Mouse (Mus musculus) CH12.LX (cell line): ENCODE results near the gene Map7. TPM values are rescaled to one million over a fixed set of nuclear protein-coding genes. Genes with fewer than 3 reads are reported as not detected.

Source experiments
- DNase-seq: peaks from one replicate; pipeline ENCODE4 v3.0.0-alpha.2; 2013; ENCODE audit errors: extremely low read depth
- H3K27ac ChIP-seq: 2 replicates; pipeline ENCODE4 v1.5.1; 2012; ENCODE audit warnings: low read depth, mild to moderate bottlenecking, control low read depth, moderate library complexity; ENCODE audit not compliant: insufficient read depth
- H3K27me3 ChIP-seq: replicated peaks from 2 replicates; pipeline ENCODE3; 2012; ENCODE audit warnings: inconsistent platforms
- H3K36me3 ChIP-seq, 2 experiments: replicated peaks in 1 of 2; 2 replicates each; pipeline versions ENCODE3 to v1.6.1; 2012; ENCODE audit warnings: inconsistent platforms in 1 of 2, low read length in 1 of 2, mild to moderate bottlenecking in 1 of 2, mixed read lengths in 1 of 2, moderate library complexity in 1 of 2; ENCODE audit not compliant: control insufficient read depth in 1 of 2, insufficient read depth in 1 of 2
- H3K4me1 ChIP-seq, 2 experiments: 2 replicates each; pipeline ENCODE4 v1.6.1; 2012; ENCODE audit warnings: inconsistent platforms in 1 of 2, moderate library complexity in 1 of 2; ENCODE audit not compliant: insufficient read depth in 2 of 2, control insufficient read depth in 1 of 2
- H3K4me2 ChIP-seq: 2 replicates; pipeline ENCODE4 v1.6.1; 2012; ENCODE audit warnings: low read depth, mild to moderate bottlenecking, control low read depth; ENCODE audit not compliant: poor library complexity, insufficient read depth, severe bottlenecking
- H3K4me3 ChIP-seq, 3 experiments: fragments of 150-350 bp in 1 of 3; sonication (generic) in 1 of 3; replicated peaks in 1 of 3; 2 replicates each; pipeline versions ENCODE3 to v1.5.1; 2011 to 2012; ENCODE audit warnings: low read depth in 2 of 3, low read length in 2 of 3, mild to moderate bottlenecking in 2 of 3, moderate library complexity in 2 of 3, control low read depth in 1 of 3, improper control_type of control experiment in 1 of 3, inconsistent platforms in 1 of 3, mixed read lengths in 1 of 3; ENCODE audit not compliant: poor library complexity in 1 of 3
- H3K79me2 ChIP-seq: replicated peaks from 2 replicates; pipeline ENCODE4 v1.6.1; 2012; ENCODE audit warnings: mild to moderate bottlenecking, moderate library complexity; ENCODE audit not compliant: control insufficient read depth, poor library complexity, insufficient read depth, severe bottlenecking; ENCODE audit errors: extremely low read depth
- H3K9ac ChIP-seq: 2 replicates; pipeline ENCODE4 v1.6.1; 2012; ENCODE audit warnings: low read depth, mild to moderate bottlenecking, control low read depth, moderate library complexity; ENCODE audit not compliant: insufficient read depth
- H3K9me3 ChIP-seq: replicated peaks from 2 replicates; pipeline ENCODE3; 2012; ENCODE audit warnings: low read length, inconsistent platforms, mixed read lengths
- CHD1 ChIP-seq: IDR thresholded peaks from 2 replicates; pipeline ENCODE4 v1.6.1; 2012; ENCODE audit warnings: low read depth, low read length, improper control_type of control experiment, inconsistent platforms
- CHD2 ChIP-seq: IDR thresholded peaks from 2 replicates; pipeline ENCODE4 v1.6.1; 2011; ENCODE audit warnings: low read length, improper control_type of control experiment
- ELF1 ChIP-seq: IDR thresholded peaks from 2 replicates; pipeline ENCODE4 v1.6.1; 2014; ENCODE audit warnings: low read depth, mild to moderate bottlenecking, inconsistent platforms, low read length, improper control_type of control experiment
- EP300 ChIP-seq: IDR thresholded peaks from 2 replicates; pipeline ENCODE4 v1.6.1; 2011; ENCODE audit warnings: low read length, improper control_type of control experiment
- GABPA ChIP-seq: IDR thresholded peaks from 2 replicates; pipeline ENCODE4 v1.6.1; 2012; ENCODE audit warnings: low read depth, low read length, improper control_type of control experiment, inconsistent platforms; ENCODE audit not compliant: insufficient replicate concordance
- HCFC1 ChIP-seq: IDR thresholded peaks from 2 replicates; pipeline ENCODE4 v1.6.1; 2012; ENCODE audit warnings: low read depth, mild to moderate bottlenecking, inconsistent platforms, low read length, improper control_type of control experiment
- IRF4 ChIP-seq: IDR thresholded peaks from 2 replicates; pipeline ENCODE4 v1.6.1; 2014; ENCODE audit warnings: low read depth, mild to moderate bottlenecking, inconsistent platforms, low read length, improper control_type of control experiment
- JUN ChIP-seq: IDR thresholded peaks from 2 replicates; pipeline ENCODE4 v1.6.1; 2011; ENCODE audit warnings: low read depth, mild to moderate bottlenecking, low read length, improper control_type of control experiment, moderate library complexity; ENCODE audit not compliant: insufficient read depth
- JUND ChIP-seq: conservative IDR thresholded peaks from 2 replicates; pipeline ENCODE4 v1.6.1; 2011; ENCODE audit warnings: low read depth, low read length, improper control_type of control experiment
- KAT2A ChIP-seq: IDR thresholded peaks from 2 replicates; pipeline ENCODE4 v1.6.1; 2012; ENCODE audit warnings: low read length, improper control_type of control experiment, inconsistent platforms; ENCODE audit not compliant: insufficient replicate concordance
- MEF2A ChIP-seq: IDR thresholded peaks from 2 replicates; pipeline ENCODE4 v1.6.1; 2014; ENCODE audit warnings: low read depth, mild to moderate bottlenecking, inconsistent platforms, low read length, improper control_type of control experiment, borderline replicate concordance
- MXI1 ChIP-seq: IDR thresholded peaks from 2 replicates; pipeline ENCODE4 v1.6.1; 2011; ENCODE audit warnings: mild to moderate bottlenecking, low read depth, low read length, improper control_type of control experiment
- MYC ChIP-seq: IDR thresholded peaks from 2 replicates; pipeline ENCODE4 v1.6.1; 2011; ENCODE audit warnings: low read depth, mild to moderate bottlenecking, improper control_type of control experiment, low read length
- NRF1 ChIP-seq: IDR thresholded peaks from 2 replicates; pipeline ENCODE4 v1.6.1; 2014; ENCODE audit warnings: low read depth, mild to moderate bottlenecking, inconsistent platforms, low read length, improper control_type of control experiment, moderate library complexity
- POLR2AphosphoS2 ChIP-seq: IDR thresholded peaks from 2 replicates; pipeline ENCODE4 v1.6.1; 2011; ENCODE audit warnings: low read depth, low read length, improper control_type of control experiment
- RCOR1 ChIP-seq: conservative IDR thresholded peaks from 2 replicates; pipeline ENCODE4 v1.6.1; 2012; ENCODE audit warnings: low read depth, mild to moderate bottlenecking, inconsistent platforms, low read length, improper control_type of control experiment
- SMC3 ChIP-seq: IDR thresholded peaks from 2 replicates; pipeline ENCODE4 v1.6.1; 2011; ENCODE audit warnings: low read depth, low read length, improper control_type of control experiment
- TCF12 ChIP-seq: IDR thresholded peaks from 2 replicates; pipeline ENCODE4 v1.6.1; 2014; ENCODE audit warnings: low read depth, mild to moderate bottlenecking, inconsistent platforms, low read length, improper control_type of control experiment
- UBTF ChIP-seq: IDR thresholded peaks from 2 replicates; pipeline ENCODE4 v1.6.1; 2012; ENCODE audit warnings: low read depth, mild to moderate bottlenecking, inconsistent platforms, low read length, improper control_type of control experiment, moderate library complexity
- USF1 ChIP-seq: IDR thresholded peaks from 2 replicates; pipeline ENCODE4 v1.6.1; 2014; ENCODE audit warnings: low read depth, mild to moderate bottlenecking, inconsistent platforms, low read length, improper control_type of control experiment
- USF2 ChIP-seq: conservative IDR thresholded peaks from 2 replicates; pipeline ENCODE4 v1.6.1; 2011; ENCODE audit warnings: low read depth, low read length, improper control_type of control experiment
- ZMIZ1 ChIP-seq: IDR thresholded peaks from 2 replicates; pipeline ENCODE4 v1.6.1; 2012; ENCODE audit warnings: low read depth, mild to moderate bottlenecking, inconsistent platforms, low read length, improper control_type of control experiment
- ZNF384 ChIP-seq: IDR thresholded peaks from 2 replicates; pipeline ENCODE4 v1.6.1; 2012; ENCODE audit warnings: low read depth, low read length, improper control_type of control experiment, inconsistent platforms
- dilution Hi-C: fragments of 300-500 bp; cut with MboI; formaldehyde crosslinking; loops from 2 replicates; pipeline ENCODE4 v1.14.3; 2020; ENCODE audit warnings: low sequenced_read_pairs; ENCODE audit not compliant: extremely low pct_unique_long_range_greater_than_20kb, extremely low pct_ligation_motif_present
- in situ Hi-C: fragments of 300-500 bp; cut with MboI; formaldehyde crosslinking; loops from 3 replicates; pipeline ENCODE4 v1.14.3; 2019; ENCODE audit warnings: low sequenced_read_pairs, low pct_ligation_motif_present, low pct_unique_long_range_greater_than_20kb, mixed read lengths
- polyA plus RNA-seq: library from polyadenylated mRNA; unstranded; fragments of >175 nt; gene quantifications from 2 replicates; pipeline ENCODE4 v1.2.1, GENCODE M21; 2012; ENCODE audit warnings: low read depth; ENCODE audit not compliant: insufficient read length
- total RNA-seq, 2 experiments: library from RNA; depleted of rRNA; stranded (reverse); fragments of 300-350 nt in 1 of 2; fragments of >200 nt in 1 of 2; gene quantifications; 2 replicates each; pipeline ENCODE4 v1.2.3; 2012 to 2014

Gene Map7
- total and polyA plus RNA-seq, 3 experiments, result 7.4 to 31.1 (median 21.6) TPM

DNA sequence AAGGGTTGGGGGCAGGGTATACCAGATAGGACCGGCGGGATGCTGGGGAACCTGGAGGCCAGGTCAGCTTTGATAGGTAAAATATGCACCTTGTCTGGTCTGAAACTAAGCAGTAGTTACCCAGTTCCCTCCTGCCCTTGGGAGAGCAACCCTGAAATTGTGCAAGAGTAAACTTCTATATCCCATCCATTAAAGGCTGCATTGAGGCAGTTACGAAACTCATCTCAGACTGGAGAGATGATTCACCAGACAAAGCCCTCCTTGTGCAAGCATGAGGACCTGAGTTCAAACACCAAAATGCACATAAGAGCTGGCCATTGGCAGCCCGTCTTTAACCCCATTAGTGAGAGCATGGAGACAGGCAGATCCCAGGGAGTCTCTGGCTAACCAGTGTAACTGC, 19.2 kb downstream of the Map7 start:
- Histone ChIP-seq H3K36me3 (no peaks in the 10 kb centered on the region), H3K27me3 (peaks cover 2% of the 10 kb centered on the region), H3K27ac (no peak overlapping the region), H3K4me1 (peaks cover 5 to 13% of the 10 kb centered on the region in 2 experiments), H3K79me2 (no peaks in the 10 kb centered on the region), H3K4me2 (no peak overlapping the region), H3K9me3 (no peaks in the 10 kb centered on the region), H3K9ac (no peak overlapping the region), H3K4me3 (no peak overlapping the region)
- in situ Hi-C loops (no loop called here), dilution Hi-C loops (no loop called here)
- DNase-seq, result no peak
- no peak for TF ChIP-seq MXI1
- no peak for TF ChIP-seq TCF12
- no peak for TF ChIP-seq MYC
- no peak for TF ChIP-seq UBTF
- TF ChIP-seq KAT2A, result no peak
- no peak for TF ChIP-seq CHD1
- TF ChIP-seq SMC3, result no peak
- TF ChIP-seq RCOR1, result no peak
- no peak for TF ChIP-seq ZMIZ1
- no peak for TF ChIP-seq USF2
- TF ChIP-seq MEF2A, result no peak
- no peak for TF ChIP-seq ZNF384
- no peak for TF ChIP-seq JUND

DNA sequence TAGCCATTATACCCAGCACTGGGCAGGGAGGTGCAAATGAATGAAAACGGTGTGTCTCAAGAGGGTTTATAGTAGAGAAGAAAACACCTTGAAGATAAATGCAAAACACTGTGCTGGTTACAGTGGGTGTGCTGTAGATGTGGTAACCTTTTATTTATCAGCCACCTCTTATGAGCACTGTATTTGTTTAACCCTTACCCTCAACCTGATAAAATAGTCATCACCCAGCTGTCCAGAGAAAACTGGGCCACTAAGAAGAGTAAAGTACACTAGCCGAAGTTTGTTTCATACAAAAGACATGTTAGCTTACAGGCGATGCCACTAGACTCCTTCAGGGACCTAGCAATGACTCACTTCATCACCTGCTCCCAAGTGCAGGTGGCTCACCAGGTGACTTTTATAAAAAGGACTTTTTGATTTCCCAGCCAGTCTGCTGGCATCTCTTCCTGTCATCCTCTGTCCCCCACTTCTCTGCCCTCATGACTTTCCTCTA, 21.0 kb downstream of the Map7 start:
- no peak overlapping the region for H3K4me2 ChIP-seq
- no peak for DNase-seq
- H3K9ac ChIP-seq, result no peak overlapping the region
- in situ Hi-C loops, result no loop called here
- H3K79me2 ChIP-seq, result no peaks in the 10 kb centered on the region
- H3K27me3 ChIP-seq, result peaks cover 2% of the 10 kb centered on the region
- H3K4me1 ChIP-seq, result peaks cover 5 to 16% of the 10 kb centered on the region in 2 experiments
- no peak overlapping the region for H3K27ac ChIP-seq
- no peaks in the 10 kb centered on the region for H3K9me3 ChIP-seq
- no peak overlapping the region for H3K4me3 ChIP-seq
- no peaks in the 10 kb centered on the region for H3K36me3 ChIP-seq
- TF ChIP-seq HCFC1 (no peak), JUN (no peak), JUND (no peak), NRF1 (no peak), EP300 (no peak), MEF2A (no peak), CHD2 (no peak), USF1 (no peak), GABPA (no peak), MYC (no peak), POLR2AphosphoS2 (no peak), ELF1 (no peak), IRF4 (no peak), ZMIZ1 (no peak)
- dilution Hi-C loops, result no loop called here
